Mouse (Mus musculus): ENCODE results near the gene Myl6b.

Myl6b gene

DNA sequence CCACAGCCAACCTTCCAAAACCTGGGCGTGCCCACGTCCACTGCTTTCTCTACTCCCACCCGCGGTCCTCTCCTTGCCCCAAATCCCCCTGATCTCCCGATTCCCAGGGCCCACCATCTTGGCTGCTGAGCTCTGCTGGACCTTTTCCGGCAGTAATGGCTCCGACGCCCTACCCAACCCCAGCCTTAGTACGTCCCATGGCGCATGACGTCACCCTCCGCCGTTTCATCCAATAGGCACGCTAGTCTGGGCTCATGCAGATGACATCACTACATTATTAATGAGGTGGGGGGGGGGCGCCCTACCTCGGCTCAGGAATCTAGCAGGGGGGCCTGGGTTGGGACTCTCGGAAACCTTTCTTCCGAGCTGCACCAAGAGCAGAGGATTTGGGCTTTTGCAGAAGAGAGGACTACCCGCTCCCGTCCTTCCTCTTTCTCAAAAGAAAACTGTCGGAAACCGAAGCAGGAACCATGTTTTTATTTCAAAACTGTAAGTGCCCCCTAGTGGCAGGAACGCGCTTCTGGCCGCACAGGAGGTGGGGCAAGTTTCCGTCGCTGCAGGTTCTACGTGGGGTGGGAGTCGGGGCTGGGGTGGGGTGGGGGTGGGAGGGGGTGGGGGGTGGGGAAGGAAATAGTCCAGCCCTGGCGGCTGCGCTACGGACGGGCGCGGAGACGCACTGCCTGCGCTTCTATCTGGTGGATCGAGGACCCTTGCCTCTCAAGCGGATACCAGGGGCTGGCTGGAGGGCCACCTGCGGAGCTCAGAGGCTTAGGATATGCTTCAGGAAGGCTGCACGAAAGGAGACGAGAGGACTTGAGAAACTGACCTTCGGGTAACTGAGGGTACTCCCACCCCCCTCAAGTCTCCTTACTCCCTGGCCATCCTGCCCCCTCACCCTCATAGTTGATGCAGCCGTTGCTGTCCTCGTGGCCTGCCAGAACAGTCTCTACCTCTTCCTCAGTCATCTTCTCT is 4.5 kb downstream of the Myl6b start, which contains the start of gene Myl6:
Gene Myl6, minus strand, starts transcription at position 451 of the 972 bp plus-strand sequence.
- under 1% methylated on average over 45 of the region's 45 CpGs for WGBS

DNA sequence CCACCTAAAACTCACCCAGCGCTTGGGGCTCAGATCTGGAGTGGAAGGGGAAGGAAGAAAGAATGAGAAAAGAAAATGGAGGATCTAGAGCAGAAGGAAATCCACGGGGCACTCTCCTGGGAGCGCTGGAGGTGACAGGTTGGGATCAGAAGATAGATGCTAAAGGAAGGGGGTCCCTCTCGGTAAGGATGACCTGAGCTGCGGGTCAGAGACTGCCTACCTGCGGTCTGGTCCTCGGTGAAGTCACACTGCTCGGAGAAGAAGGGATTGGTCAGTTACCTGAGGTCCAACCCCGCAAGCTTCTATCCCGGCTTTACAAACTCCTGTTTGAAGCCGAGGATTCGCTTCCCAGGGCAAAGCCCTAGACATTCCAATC is 5.2 kb downstream of the Myl6b start:
- WGBS, result under 1% methylated on average over 12 of the region's 12 CpGs

DNA sequence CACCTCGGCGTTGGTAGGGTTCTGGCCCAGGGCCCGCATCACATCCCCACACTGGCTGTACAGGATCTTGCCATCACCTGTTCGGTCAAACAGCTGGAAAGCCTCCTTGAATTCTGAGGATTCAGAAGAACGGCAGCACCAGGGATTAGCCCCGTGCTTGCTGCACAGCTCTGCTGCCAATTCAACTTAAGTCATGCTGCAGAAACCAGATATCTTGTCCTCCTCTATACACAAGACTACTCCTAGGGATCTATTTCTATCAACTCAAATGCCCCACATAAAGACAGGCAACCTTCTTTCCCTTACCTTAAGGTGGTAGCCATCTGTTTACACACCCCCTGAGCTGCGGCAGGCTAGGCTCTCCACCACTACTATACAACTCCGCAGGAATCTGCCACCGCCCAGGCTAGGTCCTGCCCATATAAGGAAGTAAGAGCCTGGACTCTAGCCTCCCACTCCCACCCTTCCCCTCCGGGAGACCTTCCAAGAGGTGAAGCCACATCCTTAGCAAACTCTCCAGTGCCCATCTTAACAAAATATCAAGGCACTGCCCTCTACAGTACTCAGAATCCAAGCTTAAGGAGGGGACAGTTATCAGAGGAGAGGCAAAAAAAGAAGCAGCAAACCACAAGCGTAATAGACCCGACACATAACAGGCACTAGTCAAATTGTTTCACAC is 5.7 kb downstream of the Myl6b start:
- 8% methylated on average over 12 of the region's 12 CpGs for WGBS

DNA sequence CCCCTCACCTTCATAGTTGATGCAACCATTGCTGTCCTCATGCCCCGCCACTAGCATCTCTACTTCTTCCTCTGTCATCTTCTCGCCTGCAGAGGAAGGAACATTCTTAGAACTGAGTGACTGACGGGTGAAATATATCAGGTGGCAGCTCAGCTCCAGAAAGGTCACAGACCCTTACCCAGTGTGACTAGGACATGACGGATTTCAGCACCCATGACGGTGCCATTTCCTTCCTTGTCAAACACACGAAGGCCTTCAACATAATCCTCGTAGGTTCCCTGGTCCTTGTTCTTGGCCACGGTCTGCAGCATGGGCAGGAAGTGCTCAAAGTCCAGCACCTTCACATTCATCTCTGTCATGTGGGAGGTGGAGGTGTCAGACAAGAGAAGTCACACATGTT is 6.4 kb downstream of the Myl6b start:
- WGBS, result 20% methylated on average over 8 of the region's 8 CpGs

DNA sequence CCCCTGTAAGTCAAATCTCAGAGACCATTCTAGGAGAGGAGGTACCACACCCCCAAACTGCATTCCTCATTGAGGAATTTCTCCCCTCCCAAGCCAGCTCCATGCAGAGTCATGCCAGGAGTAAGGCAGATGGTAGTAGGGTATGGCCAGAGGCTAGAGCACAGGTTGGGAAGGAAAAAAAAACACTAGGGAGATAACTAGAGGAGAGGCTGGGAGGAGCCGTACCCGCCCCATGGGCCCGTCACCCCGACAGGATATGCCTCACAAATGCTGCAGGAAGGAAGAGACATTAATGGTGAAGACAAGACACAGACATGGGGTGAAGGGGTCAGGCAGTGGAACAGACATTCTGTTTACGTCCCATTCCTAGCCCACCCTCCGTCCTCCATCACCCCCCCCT is 7.0 kb downstream of the Myl6b start:
- 25% methylated on average over 6 of the region's 6 CpGs for WGBS

DNA sequence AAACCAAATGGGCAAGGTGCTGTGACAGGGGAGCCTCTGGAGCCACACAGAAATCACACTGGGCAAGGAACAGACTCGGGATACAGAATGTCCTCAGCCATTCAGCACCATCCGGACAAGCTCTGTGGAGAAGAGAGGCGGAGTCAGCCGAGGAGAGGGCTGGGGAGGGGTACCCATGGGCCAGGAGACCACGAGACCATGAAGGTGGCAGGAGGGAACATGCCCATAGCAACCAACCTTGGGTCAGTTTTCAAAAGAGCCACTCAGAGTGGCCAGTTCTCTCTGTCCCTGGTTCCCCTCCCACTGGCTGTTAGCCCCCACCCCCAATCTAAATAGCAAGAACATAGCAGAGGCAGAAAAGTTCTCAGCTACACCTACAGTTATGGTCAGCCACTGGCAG is 7.6 kb downstream of the Myl6b start:
- WGBS, result 30% methylated on average over 5 of the region's 5 CpGs

DNA sequence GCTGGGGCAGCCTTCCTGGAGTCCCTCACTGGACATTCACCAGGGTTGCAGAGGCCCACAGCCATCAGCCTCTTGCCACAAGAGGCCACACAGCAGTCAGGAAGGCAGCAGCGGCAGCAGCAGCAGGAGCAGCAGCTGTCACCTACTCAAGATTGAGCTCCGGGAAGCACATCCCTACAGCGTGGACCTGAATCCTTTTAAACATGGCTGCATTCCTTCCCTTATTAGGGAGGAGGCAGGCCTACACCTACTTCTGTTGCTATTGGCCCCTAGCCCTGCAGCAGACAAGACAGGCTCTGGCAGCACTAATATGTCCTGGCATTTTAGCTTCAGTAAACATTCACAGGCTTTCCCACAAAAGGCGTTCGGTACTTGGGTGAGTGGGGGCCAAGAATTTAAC is 8.3 kb downstream of the Myl6b start:
- 18% methylated on average over 5 of the region's 5 CpGs for WGBS

DNA sequence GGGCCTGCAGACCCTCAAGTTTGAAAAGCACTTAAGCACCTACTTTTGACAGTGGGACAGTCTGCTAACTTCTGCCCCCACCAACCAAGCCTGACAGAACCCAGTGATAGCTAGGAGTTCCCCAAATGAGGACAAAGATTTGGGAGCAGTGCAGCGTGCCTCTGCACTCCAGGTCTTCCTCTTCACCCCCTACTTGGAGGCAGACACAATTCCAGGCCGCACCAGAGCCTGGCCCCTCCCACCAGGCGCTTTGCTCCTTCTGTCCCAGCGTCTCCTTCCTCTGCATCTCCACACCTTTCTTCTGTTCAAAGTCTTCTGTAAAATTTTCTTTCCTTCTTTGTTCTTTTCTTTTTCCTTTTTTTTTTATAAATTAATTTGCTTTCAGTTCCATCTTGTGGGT is 8.7 kb downstream of the Myl6b start:
- WGBS, result 33% methylated on average over 4 of the region's 4 CpGs

DNA sequence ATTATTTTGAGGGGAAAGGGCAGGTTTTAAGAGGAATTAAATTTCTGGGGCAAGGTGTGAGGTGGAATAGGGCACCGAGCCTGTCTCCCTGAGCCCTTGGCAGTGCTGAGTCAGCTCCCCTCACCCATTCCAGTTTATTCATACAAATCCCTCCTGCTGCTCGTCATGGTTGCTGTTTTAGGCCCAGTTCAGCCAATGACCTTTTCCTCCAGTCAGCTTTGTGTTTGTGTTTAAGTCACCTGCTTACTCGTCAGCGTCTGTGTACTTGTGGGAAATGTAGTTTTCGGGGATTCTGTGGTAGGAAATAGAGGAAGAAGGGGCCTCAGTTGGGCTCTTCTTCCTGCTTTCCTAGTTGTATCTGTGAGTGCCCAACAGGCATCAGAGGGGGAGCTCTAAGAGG is 9.1 kb downstream of the Myl6b start:
- 32% methylated on average over 5 of the region's 5 CpGs for WGBS

DNA sequence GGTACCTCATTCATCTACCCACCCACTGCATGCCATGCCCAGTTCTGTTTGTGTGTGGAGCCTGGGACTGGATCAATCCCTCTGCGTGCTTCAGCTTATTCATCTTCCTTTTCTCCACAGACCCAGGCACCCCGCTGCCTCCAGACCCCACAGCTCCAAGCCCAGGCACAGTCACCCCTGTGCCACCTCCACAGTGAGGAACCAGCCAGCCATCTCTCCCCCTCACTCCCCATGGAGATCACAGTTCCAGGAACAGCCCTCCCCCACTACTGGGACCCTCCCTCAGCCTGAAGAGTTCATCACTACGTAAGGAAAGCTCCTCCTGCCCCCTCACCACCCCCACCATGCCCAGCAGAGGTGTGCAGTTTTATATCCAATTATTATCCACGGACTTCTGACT is 9.7 kb downstream of the Myl6b start:
- 47% methylated on average over 4 of the region's 4 CpGs for WGBS

DNA sequence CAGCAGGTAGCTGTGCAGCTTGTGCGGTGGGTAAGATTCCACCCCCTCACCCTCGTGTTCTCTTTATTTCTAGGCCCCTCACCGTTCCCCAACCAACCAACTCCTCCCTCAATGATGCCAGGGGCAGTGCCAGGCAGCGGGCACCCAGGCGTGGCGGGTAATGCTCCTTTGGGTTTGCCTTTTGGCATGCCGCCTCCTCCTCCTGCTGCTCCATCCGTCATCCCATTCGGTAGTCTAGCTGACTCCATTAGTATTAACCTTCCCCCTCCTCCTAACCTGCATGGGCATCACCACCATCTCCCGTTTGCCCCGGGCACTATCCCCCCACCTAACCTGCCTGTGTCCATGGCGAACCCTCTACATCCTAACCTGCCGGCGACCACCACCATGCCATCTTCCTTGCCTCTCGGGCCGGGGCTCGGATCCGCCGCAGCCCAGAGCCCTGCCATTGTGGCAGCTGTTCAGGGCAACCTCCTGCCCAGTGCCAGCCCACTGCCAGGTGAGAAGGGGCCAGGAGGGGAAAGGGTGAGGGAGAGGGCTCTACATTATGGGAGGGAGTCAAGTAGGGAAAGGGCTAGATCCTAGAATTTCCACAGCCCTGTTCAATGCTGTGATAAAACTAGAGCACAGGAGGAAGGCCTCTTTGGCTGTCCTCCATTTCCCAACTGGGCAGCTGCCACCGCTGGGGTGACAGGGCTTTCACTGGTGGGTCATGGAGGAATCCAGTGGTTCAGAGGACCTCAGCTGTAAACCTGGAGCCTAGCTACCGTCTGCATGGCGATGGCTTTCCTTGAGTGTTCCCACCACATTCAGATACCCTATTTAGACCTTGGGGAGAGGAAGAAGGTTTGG is 10.4 kb downstream of the Myl6b start:
- 71% methylated on average over 22 of the region's 22 CpGs for WGBS

DNA sequence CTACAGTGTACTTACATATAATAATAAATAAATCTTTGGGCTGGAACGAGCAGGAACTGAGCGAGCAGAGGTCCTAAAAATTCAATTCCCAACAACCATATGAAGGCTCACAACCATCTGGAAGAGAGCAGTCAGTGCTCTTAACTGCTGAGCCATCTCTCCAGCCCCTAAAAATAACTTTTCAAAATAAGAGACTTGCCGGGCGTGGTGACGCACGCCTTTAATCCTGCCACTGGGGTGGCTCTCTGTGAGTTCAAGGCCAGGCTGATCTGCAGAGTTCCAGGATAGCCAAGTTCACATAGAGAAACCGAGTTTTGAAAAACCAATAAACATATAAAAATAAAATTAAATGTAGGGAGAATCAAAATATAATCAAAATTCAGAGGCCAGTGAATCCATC is 12.1 kb downstream of the Myl6b start:
- WGBS, result 45% methylated on average over 7 of the region's 7 CpGs

DNA sequence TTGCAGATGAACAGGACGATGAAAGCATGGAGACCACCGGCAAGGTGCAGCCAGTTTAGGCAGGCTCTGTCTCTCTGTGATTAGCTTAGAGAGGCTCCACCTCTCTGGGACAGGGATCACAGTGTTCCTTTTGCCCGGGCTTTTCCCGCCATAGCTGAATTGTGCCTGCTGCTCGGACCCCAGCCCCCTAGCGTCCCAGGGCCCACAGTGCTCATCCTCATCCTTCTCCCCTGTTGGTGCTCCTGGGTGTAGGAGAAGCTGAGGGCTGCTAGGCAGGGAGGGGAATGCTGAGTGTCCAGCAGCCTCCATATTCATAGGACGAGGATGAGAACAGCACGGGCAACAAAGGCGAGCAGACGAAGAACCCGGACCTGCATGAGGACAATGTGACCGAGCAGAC is 24.1 kb downstream of the Myl6b start:
- WGBS, result 85% methylated on average over 12 of the region's 12 CpGs

DNA sequence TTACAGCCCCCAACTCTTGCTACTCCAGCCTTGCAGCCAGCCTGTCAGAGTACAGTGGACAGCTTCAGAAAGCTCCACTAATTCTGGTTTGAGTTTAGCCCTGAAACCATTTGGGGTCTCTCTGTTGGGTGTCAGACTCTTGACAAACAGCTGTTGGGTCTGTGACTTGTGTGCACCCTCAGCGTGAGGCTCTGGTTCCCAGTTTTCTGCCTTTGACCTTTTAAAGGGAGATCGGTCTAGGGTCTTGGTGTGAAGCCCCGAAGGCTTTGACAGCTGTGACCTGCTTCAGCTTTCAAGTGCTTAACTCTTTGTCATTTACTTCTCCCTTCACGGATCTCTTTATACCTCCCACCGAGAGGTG is 38.2 kb downstream of the Myl6b start:
- WGBS, result 4% methylated on average over 5 of the region's 5 CpGs

DNA sequence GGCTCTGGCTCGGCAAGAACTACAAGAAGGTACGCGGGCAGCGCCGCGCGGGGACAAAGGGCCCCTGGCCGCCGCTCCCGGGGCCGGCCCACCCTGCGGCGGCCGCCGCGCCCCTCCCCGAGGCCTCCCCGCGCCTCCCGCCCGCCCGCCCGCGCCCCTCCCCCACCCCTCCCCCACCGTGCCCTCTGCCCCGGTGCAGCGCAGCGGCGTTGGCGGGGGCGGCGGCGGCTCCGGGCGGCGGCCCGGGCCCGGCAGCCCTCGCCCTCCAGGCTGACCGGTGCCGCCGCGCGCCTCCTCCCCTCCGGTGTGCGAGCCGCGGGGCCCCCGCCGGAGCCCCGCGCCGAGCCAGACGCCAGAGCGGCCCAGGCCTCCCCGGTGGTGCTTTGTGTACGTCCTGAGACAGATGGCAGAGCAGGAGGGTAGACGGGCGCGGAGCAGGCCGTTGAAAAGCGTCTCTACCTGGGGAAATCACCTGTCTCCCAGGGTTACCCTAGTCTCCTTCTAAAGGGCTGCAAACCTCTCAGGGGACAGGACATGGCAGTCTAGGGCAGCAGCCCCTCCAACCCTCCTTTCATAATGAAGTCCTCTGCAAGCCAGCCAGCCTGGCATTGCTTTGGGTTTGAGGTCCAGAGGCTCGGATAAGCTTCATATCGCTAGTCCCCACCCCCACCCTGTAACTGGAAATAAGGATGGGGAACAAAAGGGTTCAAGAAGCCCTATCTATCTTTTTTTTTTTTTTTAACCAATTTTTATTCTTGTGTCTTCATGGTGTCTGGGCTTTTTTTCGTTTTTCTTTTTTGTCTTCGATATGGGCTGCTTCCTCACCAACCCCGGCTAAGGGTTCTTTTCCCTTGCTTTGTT is 38.8 kb downstream of the Myl6b start:
- under 1% methylated on average over 34 of the region's 67 CpGs for WGBS

DNA sequence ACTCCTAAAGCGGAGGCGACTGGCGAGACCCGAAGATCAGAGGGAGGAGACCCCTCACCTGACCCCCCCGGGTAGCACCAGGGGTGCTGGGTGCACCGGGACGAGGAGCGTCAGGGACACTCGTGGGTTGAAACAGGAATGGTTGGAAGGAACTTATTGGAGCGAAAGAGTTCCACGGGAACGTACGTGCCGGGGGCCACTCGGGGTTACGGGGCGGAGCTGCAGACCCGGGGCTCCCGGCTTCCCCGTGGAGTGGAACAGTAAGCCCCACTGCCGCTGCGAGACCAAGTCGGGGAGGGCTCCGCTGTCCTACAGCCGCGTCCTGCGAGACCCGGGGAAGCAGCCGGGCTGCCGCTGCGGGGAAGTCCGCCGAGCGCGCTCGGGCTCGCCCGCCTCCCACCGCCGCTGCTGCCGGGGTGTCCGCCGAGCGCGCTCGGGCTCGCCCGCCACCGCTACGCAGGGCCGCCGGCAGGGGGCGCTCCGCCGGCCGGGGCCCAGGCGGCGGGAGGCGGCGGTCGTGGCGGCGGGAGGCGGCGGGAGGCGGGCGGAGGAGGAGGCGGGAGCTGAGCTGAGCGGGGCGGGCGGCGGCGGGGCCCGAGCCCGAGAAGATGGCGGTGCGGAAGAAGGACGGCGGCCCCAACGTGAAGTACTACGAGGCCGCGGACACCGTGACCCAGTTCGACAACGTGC is 39.6 kb downstream of the Myl6b start, which contains the start of gene Smarcc2:
Gene Smarcc2, plus strand, starts transcription at position 530 of the 690 bp plus-strand sequence.
- WGBS, result 1% methylated on average over 84 of the region's 86 CpGs

DNA sequence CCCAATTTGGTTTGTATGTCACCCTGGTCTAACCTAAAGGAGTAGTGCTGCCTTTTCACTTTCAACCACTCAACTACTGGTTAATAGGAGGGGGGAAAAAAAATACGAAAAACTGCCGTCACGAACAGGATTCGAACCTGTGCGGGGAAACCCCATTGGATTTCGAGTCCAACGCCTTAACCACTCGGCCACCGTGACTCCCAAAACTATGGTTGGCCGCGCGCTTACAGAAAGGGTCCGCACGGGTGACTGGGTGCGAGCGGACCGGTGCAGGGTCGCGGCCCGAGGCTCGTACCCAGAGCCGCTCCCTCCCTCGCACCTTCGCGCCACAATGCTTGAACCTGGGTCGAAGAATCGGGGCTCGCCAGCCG is 40.2 kb downstream of the Myl6b start:
- under 1% methylated on average over 29 of the region's 29 CpGs for WGBS

DNA sequence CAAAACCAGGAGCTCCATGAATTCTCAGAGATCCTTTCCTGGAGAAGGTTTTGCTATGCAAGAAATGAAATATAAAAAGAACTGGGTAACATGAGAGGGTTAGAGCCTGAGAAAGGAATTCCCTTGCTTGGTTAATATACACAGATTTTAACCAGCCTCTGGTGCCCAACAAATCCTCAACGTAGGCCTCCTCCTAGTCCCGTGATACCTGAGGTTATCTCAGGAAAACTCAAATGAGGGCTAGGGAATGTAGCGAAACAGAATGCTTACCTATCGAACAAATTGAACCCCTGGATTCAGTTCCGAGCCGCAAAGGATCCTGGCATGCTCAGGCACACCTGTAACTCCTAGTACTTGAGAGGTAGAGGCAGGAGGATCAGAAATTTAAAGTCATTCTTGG is 40.8 kb downstream of the Myl6b start:
- 93% methylated on average over 6 of the region's 6 CpGs for WGBS

DNA sequence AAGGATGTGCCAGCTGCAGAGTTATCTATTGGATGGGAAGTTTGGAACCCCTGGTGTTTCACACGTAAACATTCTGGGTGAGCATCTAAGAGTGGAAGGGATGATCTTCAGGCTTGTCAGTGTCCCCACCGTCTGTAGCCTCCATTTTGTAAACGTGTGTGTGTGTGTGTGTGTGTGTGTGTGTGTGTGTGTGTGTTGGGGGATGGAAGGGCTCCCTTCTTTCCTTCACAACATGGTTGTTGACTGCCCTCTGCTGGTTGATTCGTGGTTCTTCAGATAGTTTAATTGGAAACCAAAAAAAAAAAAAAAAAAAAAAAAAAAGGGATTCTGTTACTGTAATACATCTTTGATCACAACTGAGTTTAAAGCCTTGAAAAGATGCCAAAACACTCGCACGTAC is 43.2 kb downstream of the Myl6b start:
- 2% methylated on average over 6 of the region's 6 CpGs for WGBS

DNA sequence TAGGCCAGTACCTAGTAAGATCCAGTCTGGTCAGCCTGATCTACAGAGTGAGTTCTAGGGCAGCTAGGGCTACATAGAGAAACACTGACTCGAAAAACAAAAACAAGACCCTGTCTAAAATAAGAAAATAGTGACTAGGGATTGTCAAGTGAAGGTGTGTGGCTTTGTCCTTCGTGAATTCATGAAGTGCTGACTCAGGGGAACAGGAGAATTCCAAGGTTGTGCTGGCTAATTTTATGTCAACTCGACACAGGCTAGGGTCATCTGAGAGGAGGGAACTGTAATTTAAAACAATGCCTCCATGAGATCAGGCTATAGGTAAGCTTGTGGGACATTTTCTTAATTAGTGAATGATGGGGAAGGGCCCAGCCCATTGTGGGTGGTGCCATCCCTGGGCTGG is 44.0 kb downstream of the Myl6b start:
- 84% methylated on average over 3 of the region's 3 CpGs for whole genome bisulfite sequencing

DNA sequence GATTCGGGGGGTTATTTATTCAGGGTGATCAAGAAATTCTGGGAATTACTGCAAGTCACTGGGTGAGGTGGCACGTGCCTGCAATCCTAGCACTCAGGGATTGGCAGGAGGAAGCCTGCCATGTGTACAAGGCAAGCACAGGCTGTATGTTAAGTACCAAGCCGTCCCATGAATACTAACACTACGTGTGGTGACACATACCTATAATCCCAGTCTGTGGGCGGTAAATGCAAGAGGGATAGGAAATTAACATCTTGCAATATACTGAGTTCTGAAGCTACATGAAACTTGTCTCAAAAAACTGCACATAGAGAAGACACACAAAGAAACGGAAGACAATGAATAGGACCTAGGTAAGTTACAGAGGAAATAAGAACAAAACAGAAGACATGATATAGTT is 47.5 kb downstream of the Myl6b start:
- 61% methylated on average over 6 of the region's 6 CpGs for WGBS

Data from cerebral cortex, adult 2 months (tissue).